Mouse (Mus musculus) adrenal gland, postnatal 4 days (tissue): ENCODE measurements around the gene Hspa1b. TPM values are rescaled to one million over a fixed set of nuclear protein-coding genes. Genes with fewer than 3 reads are reported as not detected.
"Not testable (repeated sequence)": the region's sequence is repeated elsewhere in the genome, so short reads cannot be mapped to it uniquely, and the experiment has no call there.

ENCODE experiments used
- DNase-seq, 2 experiments: peaks; one replicate each; pipeline ENCODE4 v3.0.0; 2021 to 2022; ENCODE audit warnings: low spot score in 2 of 2, mixed read lengths in 2 of 2
- total RNA-seq, 2 experiments: library from RNA; stranded (reverse); gene quantifications; 2 replicates each; pipeline ENCODE4 v1.2.3; 2021

Gene Hspa1b
- total RNA-seq, 2 experiments from 2014 or later, result 26.9 to 33.2 TPM

GRCm38 (mm10) chr17:34957291-34957690 is 1.7 kb downstream of the Hspa1b start:
- DNase-seq, result not testable (repeated sequence)

- DNase-seq, result no peak
These were observed 2.7 kb downstream of the Hspa1b start for GRCm38 (mm10) chr17:34956340-34956739.

GRCm38 (mm10) chr17:34955884-34956283 is 3.2 kb downstream of the Hspa1b start:
- no peak for DNase-seq

GRCm38 (mm10) chr17:34954831-34955230 is 4.2 kb downstream of the Hspa1b start:
- no peak for DNase-seq

GRCm38 (mm10) chr17:34953904-34954303 is 5.1 kb downstream of the Hspa1b start:
- no peak for DNase-seq

- DNase-seq, result no peak
These were observed 5.8 kb downstream of the Hspa1b start for GRCm38 (mm10) chr17:34953258-34953657.

GRCm38 (mm10) chr17:34952378-34953040 is 6.5 kb downstream of the Hspa1b start:
- DNase-seq, result peak; percentile 48 to 62

GRCm38 (mm10) chr17:34951636-34952377 is 7.2 kb downstream of the Hspa1b start:
- no peak for DNase-seq

- no peak for DNase-seq
These were observed 8.3 kb downstream of the Hspa1b start for GRCm38 (mm10) chr17:34950514-34951455.

GRCm38 (mm10) chr17:34949553-34949969 is 9.5 kb downstream of the Hspa1b start:
- no peak for DNase-seq

- not testable (repeated sequence) for DNase-seq
These were observed 10.1 kb downstream of the Hspa1b start for GRCm38 (mm10) chr17:34948721-34949552.

GRCm38 (mm10) chr17:34947606-34948005 is 11.4 kb downstream of the Hspa1b start:
- no peak for DNase-seq

- no peak for DNase-seq
These were observed 12.4 kb downstream of the Hspa1b start for GRCm38 (mm10) chr17:34946486-34947140.

- DNase-seq, result no peak
These were observed 14.7 kb downstream of the Hspa1b start for GRCm38 (mm10) chr17:34944362-34944761.

GRCm38 (mm10) chr17:34943128-34943815 is 15.8 kb downstream of the Hspa1b start:
- no peak for DNase-seq

GRCm38 (mm10) chr17:34941344-34942041 is 17.5 kb downstream of the Hspa1b start:
- DNase-seq, result no peak

GRCm38 (mm10) chr17:34937960-34938505 is 21.0 kb downstream of the Hspa1b start:
- no peak for DNase-seq

GRCm38 (mm10) chr17:34934830-34935229 is 24.2 kb downstream of the Hspa1b start:
- DNase-seq, result no peak
